Mouse (Mus musculus): ENCODE measurements around the gene Alpl. TPM values are rescaled to one million over a fixed set of nuclear protein-coding genes. Genes with fewer than 3 reads are reported as not detected.

Alpl gene
- total and polyA plus RNA-seq, 3 experiments: 62.9 to 164 (median 115) TPM

- no peak overlapping the region for H3K4me3 ChIP-seq (replicated peaks in 1 of 3; ENCODE audit: low read depth in 2 of 3, low read length in 2 of 3, poor library complexity in 1 of 3)
- H3K4me1 ChIP-seq (ENCODE audit: control insufficient read depth in 1 of 2, insufficient read depth in 2 of 2): peaks cover 5 to 35% of the 10 kb centered on the region in 2 experiments
- TF ChIP-seq ZKSCAN1 (IDR thresholded peaks at IDR 0.05; ENCODE audit: borderline replicate concordance, low read depth, low read length) (no peak), MEF2A (IDR thresholded peaks at IDR 0.05; ENCODE audit: borderline replicate concordance, low read depth, low read length) (no peak), ZMIZ1 (IDR thresholded peaks at IDR 0.05; ENCODE audit: low read depth, low read length) (no peak), CHD2 (IDR thresholded peaks at IDR 0.05; ENCODE audit: low read length) (no peak)
- no peaks in the 10 kb centered on the region for H3K9me3 ChIP-seq (replicated peaks; ENCODE audit: low read length)
- peaks cover 24% of the 10 kb centered on the region for H3K27me3 ChIP-seq (replicated peaks)
- dilution Hi-C loops (cut with MboI; ENCODE audit: extremely low pct_ligation_motif_present, extremely low pct_unique_long_range_greater_than_20kb, low sequenced_read_pairs): no loop called here
- no peak for DNase-seq (ENCODE audit: extremely low read depth)
- peaks cover 0 to 18% of the 10 kb centered on the region in 2 experiments for H3K36me3 ChIP-seq (replicated peaks in 1 of 2; ENCODE audit: control insufficient read depth in 1 of 2, insufficient read depth in 1 of 2, low read length in 1 of 2)
- no peaks in the 10 kb centered on the region for H3K79me2 ChIP-seq (replicated peaks; ENCODE audit: control insufficient read depth, extremely low read depth, insufficient read depth, poor library complexity, severe bottlenecking)
- H3K9ac ChIP-seq (ENCODE audit: insufficient read depth, low read depth): no peak overlapping the region
- no peak overlapping the region for H3K4me2 ChIP-seq (ENCODE audit: insufficient read depth, low read depth, poor library complexity, severe bottlenecking)
- H3K27ac ChIP-seq (ENCODE audit: insufficient read depth, low read depth): no peak overlapping the region
- in situ Hi-C loops (cut with MboI; ENCODE audit: low pct_ligation_motif_present, low pct_unique_long_range_greater_than_20kb, low sequenced_read_pairs): loop anchor here (5.0 kb wide), 2 partner anchors 105 to 215 kb away; no protein-coding TSS in a partner anchor
Observed at GRCm38 (mm10) chr4:137731891-137732290, 64.3 kb downstream of the Alpl start.

GRCm38 (mm10) chr4:137730757-137731156 is 65.4 kb downstream of the Alpl start:
- Histone ChIP-seq H3K27me3 (replicated peaks) (peaks cover 21% of the 10 kb centered on the region), H3K4me1 (ENCODE audit: control insufficient read depth in 1 of 2, insufficient read depth in 2 of 2) (peaks cover 3 to 25% of the 10 kb centered on the region in 2 experiments; a peak in 3 of 4 replicates), H3K4me2 (ENCODE audit: insufficient read depth, low read depth, poor library complexity, severe bottlenecking) (no peak overlapping the region), H3K4me3 (replicated peaks in 1 of 3; ENCODE audit: low read depth in 2 of 3, low read length in 2 of 3, poor library complexity in 1 of 3) (no peak overlapping the region), H3K79me2 (replicated peaks; ENCODE audit: control insufficient read depth, extremely low read depth, insufficient read depth, poor library complexity, severe bottlenecking) (no peaks in the 10 kb centered on the region), H3K9ac (ENCODE audit: insufficient read depth, low read depth) (no peak overlapping the region), H3K27ac (ENCODE audit: insufficient read depth, low read depth) (no peak overlapping the region), H3K9me3 (replicated peaks; ENCODE audit: low read length) (no peaks in the 10 kb centered on the region), H3K36me3 (replicated peaks in 1 of 2; ENCODE audit: control insufficient read depth in 1 of 2, insufficient read depth in 1 of 2, low read length in 1 of 2) (peaks cover 0 to 22% of the 10 kb centered on the region in 2 experiments)
- in situ Hi-C loops (cut with MboI; ENCODE audit: low pct_ligation_motif_present, low pct_unique_long_range_greater_than_20kb, low sequenced_read_pairs): loop anchor here (5.0 kb wide), 2 partner anchors 107 to 217 kb away; no protein-coding TSS in a partner anchor
- DNase-seq (ENCODE audit: extremely low read depth): no peak
- TF ChIP-seq BHLHE40 (IDR thresholded peaks at IDR 0.05; ENCODE audit: low read depth, low read length): no peak
- no peak for TF ChIP-seq HCFC1 (IDR thresholded peaks at IDR 0.05; ENCODE audit: low read depth, low read length)
- TF ChIP-seq ZMIZ1 (IDR thresholded peaks at IDR 0.05; ENCODE audit: low read depth, low read length): no peak
- no peak for TF ChIP-seq JUND (conservative IDR thresholded peaks at IDR 0.05; ENCODE audit: low read depth, low read length)
- TF ChIP-seq USF1 (IDR thresholded peaks at IDR 0.05; ENCODE audit: low read depth, low read length): no peak
- TF ChIP-seq ETS1 (conservative IDR thresholded peaks at IDR 0.05; ENCODE audit: low read depth, low read length): no peak
- no peak for TF ChIP-seq E2F4 (IDR thresholded peaks at IDR 0.05; ENCODE audit: insufficient replicate concordance, low read depth, low read length)
- no peak for TF ChIP-seq RAD21 (IDR thresholded peaks at IDR 0.05; ENCODE audit: low read depth, low read length)
- no peak for TF ChIP-seq MAZ (IDR thresholded peaks at IDR 0.05; ENCODE audit: low read depth, low read length)
- TF ChIP-seq ZNF384 (IDR thresholded peaks at IDR 0.05; ENCODE audit: low read depth, low read length): no peak
- no peak for TF ChIP-seq SMC3 (IDR thresholded peaks at IDR 0.05; ENCODE audit: low read depth, low read length)
- TF ChIP-seq PAX5 (IDR thresholded peaks at IDR 0.05; ENCODE audit: low read length): no peak
- TF ChIP-seq POLR2AphosphoS2 (IDR thresholded peaks at IDR 0.05; ENCODE audit: low read depth, low read length): no peak
- no peak for TF ChIP-seq CTCF (conservative IDR thresholded peaks at IDR 0.05 in 1 of 2, IDR thresholded peaks at IDR 0.05 in 1 of 2; ENCODE audit: low read depth in 2 of 2, low read length in 2 of 2)
- no peak for TF ChIP-seq TBP (conservative IDR thresholded peaks at IDR 0.05; ENCODE audit: low read depth, low read length)
- no peak for TF ChIP-seq SIN3A (IDR thresholded peaks at IDR 0.05; ENCODE audit: low read length)
- TF ChIP-seq MAFK (IDR thresholded peaks at IDR 0.05; ENCODE audit: insufficient replicate concordance, low read length): no peak
- TF ChIP-seq ZKSCAN1 (IDR thresholded peaks at IDR 0.05; ENCODE audit: borderline replicate concordance, low read depth, low read length): no peak
- dilution Hi-C loops (cut with MboI; ENCODE audit: extremely low pct_ligation_motif_present, extremely low pct_unique_long_range_greater_than_20kb, low sequenced_read_pairs): no loop called here

Data from CH12.LX (cell line).